ENCODE assay signal across 8 mouse cellular contexts in the genomic region with DNA sequence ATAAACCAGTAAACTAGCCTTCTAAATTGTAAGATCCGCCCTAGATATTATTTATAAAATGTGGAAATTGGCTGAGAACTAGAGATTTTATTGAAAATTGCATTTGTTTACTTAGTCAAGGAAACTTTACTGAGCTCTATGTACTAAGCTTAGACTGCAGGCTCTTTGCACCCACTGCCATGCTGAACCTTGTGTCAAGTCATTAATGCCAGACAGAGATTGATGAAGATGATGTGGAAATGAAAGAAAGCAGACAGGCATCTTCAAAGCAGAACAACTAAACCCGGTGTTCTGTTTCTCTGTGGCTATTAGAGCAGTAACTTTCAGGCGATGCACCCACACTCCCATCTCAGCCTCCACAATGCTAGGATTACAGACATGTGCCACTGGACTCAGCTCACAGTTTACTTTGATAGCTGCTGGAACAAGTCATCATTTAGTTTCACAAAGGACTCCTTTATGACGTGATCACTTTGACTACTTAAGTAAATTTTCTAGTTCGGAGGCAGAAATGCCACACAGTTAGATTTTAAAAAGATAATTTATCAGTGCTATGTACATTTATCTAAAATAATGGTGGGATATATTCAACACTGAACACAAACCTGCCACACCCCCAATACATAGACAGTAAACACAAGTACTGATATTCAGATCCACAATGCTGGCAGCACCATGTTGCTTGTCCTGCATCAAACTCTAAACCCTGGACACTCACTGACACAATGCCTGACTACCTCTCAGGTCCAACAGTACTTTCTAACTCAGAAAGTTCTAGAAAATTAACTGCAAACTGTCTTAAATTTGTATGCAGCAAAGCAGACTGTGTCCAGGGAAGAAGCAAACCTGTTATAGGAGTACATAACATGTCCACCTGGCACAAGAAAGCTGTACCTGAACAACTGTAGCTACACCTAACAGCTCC.
DNase-seq lines count a peak whose midpoint lies in the region; ATAC-seq and TF ChIP-seq lines count a peak whose summit lies in the region.

No protein-coding gene starts in this region.

- ATAC-seq in heart, embryonic 14.5 days (ENCODE audit: insufficient number of reproducible peaks, insufficient read depth, low FRiP score, low read depth) = no peak
- no peak for ATAC-seq in heart, postnatal 0 days (ENCODE audit: insufficient read depth, low read depth)

- H3K4me2 ChIP-seq in heart, embryonic 14.5 days (ENCODE audit: low read length) = peak overlapping the region; percentile 75
- peak overlapping the region; percentile 62 for H3K4me2 ChIP-seq in heart, postnatal 0 days (ENCODE audit: low read depth, low read length)

- H3K9ac ChIP-seq in heart, embryonic 14.5 days (ENCODE audit: low read length) = peak overlapping the region; percentile 82
- peak overlapping the region; percentile 56 for H3K9ac ChIP-seq in heart, postnatal 0 days (replicated peaks; ENCODE audit: low read depth, low read length)

- peak overlapping the region in 1 of 2 experiments; percentile 61; a peak in 2 of 4 replicates for H3K4me3 ChIP-seq in heart, embryonic 14.5 days (ENCODE audit: control insufficient read depth in 1 of 2, insufficient read depth in 1 of 2, low read depth in 1 of 2, low read length in 2 of 2)
- H3K4me3 ChIP-seq in heart, postnatal 0 days (ENCODE audit: low read depth, low read length) = peak overlapping the region; percentile 66
- H3K4me3 ChIP-seq in macrophage (ENCODE audit: inconsistent target) = peak overlapping the region; percentile 79

- no peak for TF ChIP-seq EP300 in heart, postnatal 0 days (IDR thresholded peaks at IDR 0.05; ENCODE audit: low read depth)

- H3K27me3 ChIP-seq in heart, embryonic 14.5 days (ENCODE audit: control insufficient read depth, insufficient read depth, low read length) = no peaks in the 10 kb centered on the region
- no peaks in the 10 kb centered on the region for H3K27me3 ChIP-seq in heart, postnatal 0 days (ENCODE audit: control insufficient read depth, insufficient read depth, low read length)

- H3K9me3 ChIP-seq in heart, embryonic 14.5 days (ENCODE audit: control insufficient read depth, low read length) = no peaks in the 10 kb centered on the region
- no peaks in the 10 kb centered on the region for H3K9me3 ChIP-seq in heart, postnatal 0 days (replicated peaks; ENCODE audit: control insufficient read depth, low read length)

- H3K36me3 ChIP-seq in heart, embryonic 14.5 days (ENCODE audit: control insufficient read depth, insufficient read depth, low read length) = peaks cover 12% of the 10 kb centered on the region
- peaks cover 7% of the 10 kb centered on the region; the same call in 1 of the 2 replicates for H3K36me3 ChIP-seq in heart, postnatal 0 days (replicated peaks; ENCODE audit: control insufficient read depth, insufficient read depth, low read length)
- H3K36me3 ChIP-seq in macrophage (ENCODE audit: inconsistent target) = peaks cover 19% of the 10 kb centered on the region; the same call in 1 of the 2 replicates

- no peak for TF ChIP-seq CTCF in heart, postnatal 0 days (IDR thresholded peaks at IDR 0.05; ENCODE audit: low read depth)

- intact Hi-C loops in heart, postnatal 36 days (cut with DNase I) = loop anchor here (2.0 kb wide), 1 partner anchor 107 kb away; no protein-coding TSS in a partner anchor

- peaks cover 85% of the 10 kb centered on the region for H3K79me2 ChIP-seq in macrophage (ENCODE audit: inconsistent target)

- H3K4me1 ChIP-seq in heart, embryonic 14.5 days (ENCODE audit: control insufficient read depth in 2 of 2, insufficient read depth in 2 of 2, low read length in 2 of 2) = peaks cover 0 to 13% of the 10 kb centered on the region in 2 experiments; a peak in 2 of 4 replicates
- peaks cover 8% of the 10 kb centered on the region; the same call in 1 of the 2 replicates for H3K4me1 ChIP-seq in heart, postnatal 0 days (ENCODE audit: control insufficient read depth, insufficient read depth)

- H3K27ac ChIP-seq in heart, embryonic 14.5 days (replicated peaks in 1 of 2; ENCODE audit: control insufficient read depth in 1 of 2, insufficient read depth in 1 of 2, low read depth in 2 of 2, low read length in 2 of 2) = no peak overlapping the region
- no peak overlapping the region for H3K27ac ChIP-seq in heart, postnatal 0 days (ENCODE audit: low read depth)
- H3K27ac ChIP-seq in macrophage = peak overlapping the region; percentile 88

- 61% methylated on average over 5 of the region's 5 CpGs for WGBS in heart, embryonic 14.5 days
- whole genome bisulfite sequencing in heart, postnatal 0 days = 70% methylated on average over 5 of the region's 5 CpGs
- WGBS in macrophage (ENCODE audit: missing documents) = 64% methylated on average over 5 of the region's 5 CpGs

- no peak for DNase-seq in heart, postnatal 36 days
- peak; percentile 20 for DNase-seq in Muller cell, postnatal 12 days (ENCODE audit: inconsistent ontology term)
- DNase-seq in heart, postnatal 0 days (ENCODE audit: low spot score) = no peak
- no peak for DNase-seq in left cerebral cortex, adult 18-20 months (ENCODE audit: low spot score in 2 of 2)
- no peak for DNase-seq in cerebellum, adult 8-10 months
- no peak for DNase-seq in urinary bladder, postnatal 25 days (ENCODE audit: low spot score)
